Mouse (Mus musculus): ENCODE measurements around the gene Vipas39. TPM values are rescaled to one million over a fixed set of nuclear protein-coding genes. Genes with fewer than 3 reads are reported as not detected.
"Not testable (repeated sequence)": the region's sequence is repeated elsewhere in the genome, so short reads cannot be mapped to it uniquely, and the experiment has no call there.

The Vipas39 gene
- total RNA-seq, 2 experiments from 2014 or later: 60.9 to 61.7 TPM

DNA sequence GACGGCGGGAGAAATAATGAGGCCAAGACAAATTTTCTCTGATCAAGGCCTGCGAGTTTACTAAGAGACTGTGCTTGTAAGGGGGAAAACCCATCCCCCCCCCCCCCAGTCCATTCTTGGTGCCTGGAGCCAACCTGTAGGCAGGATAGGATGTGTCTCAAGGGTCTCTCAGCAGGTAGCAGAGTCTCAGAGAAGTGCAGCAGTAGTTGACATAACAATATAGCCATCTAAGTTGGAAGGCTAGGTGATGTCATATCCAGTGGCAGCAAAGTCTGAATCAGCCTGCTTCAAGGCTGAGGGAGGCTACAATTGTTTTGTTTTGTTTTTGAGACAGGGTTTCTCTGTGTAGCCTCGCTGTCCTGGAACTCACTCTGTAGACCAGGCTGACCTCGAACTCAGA lies 60.3 kb downstream of the Vipas39 start:
- DNase-seq (ENCODE audit: extremely low spot score in 1 of 2, low spot score in 2 of 2); intact Hi-C loops (cut with DNase I): not testable (repeated sequence)

DNA sequence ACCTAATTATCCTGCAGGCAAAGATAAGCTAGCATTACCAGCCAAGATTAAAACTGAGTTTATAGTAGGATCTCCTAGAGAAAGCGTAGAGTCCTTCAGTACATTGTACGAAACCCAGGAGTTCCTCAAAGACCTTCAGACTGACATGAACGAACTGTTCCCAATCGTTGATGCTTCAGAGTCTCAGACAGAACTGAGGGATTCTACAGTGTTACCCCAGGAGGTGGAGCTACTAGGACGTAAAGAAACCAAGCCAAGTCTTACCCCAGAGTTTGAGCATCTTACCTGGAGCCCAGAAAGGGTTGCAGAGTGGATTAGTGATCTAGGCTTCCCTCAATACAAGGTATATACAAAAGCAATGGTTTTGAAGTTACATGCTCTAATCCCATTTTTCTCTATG lies 64.4 kb downstream of the Vipas39 start:
- no peak for DNase-seq (ENCODE audit: extremely low spot score in 1 of 2, low spot score in 2 of 2)

DNA sequence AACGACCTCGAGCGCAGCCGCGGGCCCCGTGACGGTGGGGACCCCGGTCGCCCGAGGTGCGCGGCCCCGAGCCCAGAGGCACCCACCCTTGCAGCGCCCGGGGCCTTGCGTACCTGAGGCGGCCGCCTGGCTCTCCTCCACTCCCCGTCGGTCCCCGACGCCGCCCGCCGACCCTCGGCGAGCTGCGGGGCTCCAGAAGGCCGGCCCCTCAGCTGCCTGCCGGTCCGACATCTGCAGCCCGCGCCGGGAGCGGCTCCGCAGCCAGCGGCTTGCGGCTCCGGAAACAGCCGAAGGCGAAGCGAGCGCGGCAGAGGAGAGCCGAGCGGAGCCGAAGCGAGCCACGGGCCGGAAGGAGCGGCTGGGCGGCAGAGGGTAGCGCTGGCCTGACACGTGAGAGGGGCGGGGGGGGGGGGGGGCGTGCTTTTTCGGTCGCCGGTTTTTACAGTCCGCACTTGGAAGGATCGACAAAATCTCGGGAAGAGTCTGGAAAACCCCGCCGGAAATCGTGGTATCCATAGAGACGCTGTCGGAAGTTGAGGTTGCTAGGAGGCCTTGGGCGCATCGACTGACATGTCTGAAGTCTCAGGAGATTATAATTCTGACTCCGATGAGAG lies 66.0 kb downstream of the Vipas39 start, which contains the start of gene Tmed8:
TSS of gene Tmed8 (minus strand) at position 482 of the 614 bp plus-strand sequence.
- DNase-seq (ENCODE audit: extremely low spot score in 1 of 2, low spot score in 2 of 2): peak; percentile 81 to 91
- intact Hi-C loops (cut with DNase I): no loop called here

More for the DNA sequence above, 64.4 kb downstream of the Vipas39 start:
- intact Hi-C loops (cut with DNase I): no loop called here

DNA sequence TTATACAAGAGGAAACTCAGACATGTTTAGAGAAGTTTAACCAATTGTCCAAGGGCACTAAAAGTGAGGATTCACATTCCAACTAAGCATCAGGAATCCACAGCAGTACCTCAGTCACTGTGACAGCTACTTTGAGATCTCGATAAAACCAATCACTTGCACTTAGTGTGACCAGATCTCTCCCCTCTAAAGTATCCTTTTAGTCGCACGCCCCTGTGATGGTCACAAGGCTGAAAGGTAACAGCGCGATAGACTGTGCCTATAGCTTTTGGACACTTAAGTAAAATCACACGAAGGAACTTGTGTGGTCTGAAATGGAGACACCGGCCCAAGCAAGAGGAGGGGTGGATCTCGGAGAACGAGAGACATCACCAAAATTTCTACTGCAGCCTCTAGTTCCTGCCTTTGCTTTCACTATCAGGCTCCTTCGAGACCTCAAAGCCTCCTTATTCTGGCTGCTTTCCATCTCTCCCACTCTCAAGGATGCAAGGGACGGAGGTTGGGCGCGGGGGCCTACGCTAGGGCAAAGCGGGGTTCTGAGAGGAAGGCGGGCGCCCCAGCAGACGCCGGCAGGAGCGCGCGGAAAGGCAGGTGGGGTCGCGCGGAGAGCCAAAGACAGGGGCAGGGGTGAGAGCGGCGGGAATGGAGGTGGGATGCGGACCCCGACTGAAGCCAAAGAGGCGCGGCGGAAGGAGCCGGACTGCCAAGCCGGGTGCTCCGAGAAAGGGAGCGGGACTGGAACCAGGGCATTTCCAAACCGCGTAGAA lies 66.7 kb downstream of the Vipas39 start, which contains the start of gene Samd15:
TSS of gene Samd15 (plus strand) at position 518 of the 767 bp plus-strand sequence.
- peak; percentile 13 to 70 for DNase-seq (ENCODE audit: extremely low spot score in 1 of 2, low spot score in 2 of 2)
- intact Hi-C loops (cut with DNase I): no loop called here

DNA sequence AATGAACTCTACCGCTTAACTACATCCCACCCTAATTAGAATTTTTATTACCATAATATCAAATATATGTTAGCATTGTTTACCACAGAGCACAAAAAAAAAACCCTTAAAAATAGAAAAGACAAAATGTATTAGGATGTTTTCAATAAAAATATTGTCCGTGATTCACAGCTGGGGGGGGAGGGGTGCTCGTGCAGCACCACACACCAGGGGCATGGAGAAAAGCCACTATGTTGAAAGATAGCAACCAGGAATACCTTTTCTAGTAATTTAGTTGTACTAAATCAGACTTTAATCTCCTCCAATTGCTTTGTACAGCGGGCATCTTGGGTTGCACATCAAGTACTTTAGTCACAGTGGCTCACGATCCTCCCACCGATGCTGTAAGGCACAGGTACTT lies 67.3 kb downstream of the Vipas39 start:
- DNase-seq (ENCODE audit: extremely low spot score in 1 of 2, low spot score in 2 of 2): no peak
- intact Hi-C loops (cut with DNase I): no loop called here

DNA sequence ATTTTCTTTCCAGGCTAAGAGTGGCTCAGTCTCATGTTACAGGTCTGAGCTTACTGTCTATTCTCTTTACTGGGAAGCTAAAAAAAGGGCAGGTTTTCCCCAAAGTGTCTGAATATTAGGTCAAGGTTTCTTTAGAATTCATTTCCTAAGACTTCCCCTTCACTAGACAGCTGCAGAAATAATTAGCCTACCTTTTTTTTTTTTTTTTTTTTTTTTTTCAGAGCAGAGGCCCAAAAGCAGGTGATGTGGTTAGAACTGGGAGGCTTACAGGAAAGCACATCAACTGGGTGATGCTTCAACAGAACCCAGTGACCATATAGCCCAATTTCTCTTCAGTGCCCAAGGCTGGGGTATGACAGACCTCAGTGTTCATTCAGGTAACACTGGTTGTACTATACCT lies 69.7 kb downstream of the Vipas39 start:
- no peak for DNase-seq (ENCODE audit: extremely low spot score in 1 of 2, low spot score in 2 of 2)
- intact Hi-C loops (cut with DNase I): no loop called here

DNA sequence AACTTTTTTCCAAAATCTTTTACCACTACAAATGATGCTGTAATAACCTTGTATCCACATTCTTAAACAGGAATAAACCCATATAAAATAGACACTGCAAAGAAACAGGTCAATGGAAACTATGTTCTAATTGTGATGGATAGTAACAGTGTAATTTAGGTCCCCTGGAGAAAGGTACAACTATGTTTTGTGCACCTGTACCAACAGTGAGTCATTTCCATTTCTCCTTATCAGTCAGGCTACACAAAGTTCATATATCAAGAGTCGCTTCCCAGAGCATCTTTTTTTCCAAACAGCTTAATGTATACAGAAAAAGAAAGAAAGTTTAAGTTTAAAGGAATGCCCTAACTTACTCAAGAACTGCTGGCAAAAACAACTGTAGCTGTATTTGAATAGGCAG lies 71.0 kb downstream of the Vipas39 start:
- intact Hi-C loops (cut with DNase I): no loop called here
- no peak for DNase-seq (ENCODE audit: extremely low spot score in 1 of 2, low spot score in 2 of 2)

DNA sequence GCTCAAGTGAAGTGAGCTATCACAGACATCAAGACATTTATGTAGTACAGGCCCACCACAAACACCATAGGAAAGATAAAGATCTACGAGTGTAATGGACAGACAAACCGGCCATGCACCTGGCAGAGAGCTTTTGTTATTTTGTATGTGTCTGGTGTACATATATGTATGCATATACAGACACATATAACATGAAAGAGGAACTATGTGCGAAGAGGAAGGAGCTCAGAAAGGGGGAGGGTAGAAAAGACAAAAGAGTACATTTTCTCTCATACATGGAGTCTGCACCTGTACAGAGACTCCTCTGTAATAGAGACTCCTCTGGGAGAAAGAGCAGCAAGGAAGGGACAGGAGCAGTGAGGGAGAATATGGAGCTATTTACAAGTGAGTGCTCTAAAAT lies 73.0 kb downstream of the Vipas39 start:
- intact Hi-C loops (cut with DNase I): no loop called here
- DNase-seq (ENCODE audit: extremely low spot score in 1 of 2, low spot score in 2 of 2): no peak

Small RNAs within 50 kb of the gene (microRNA-seq; reads per million reads assigned to microRNA genes)
- gene Gm47293: not detected

Other genes starting within 250 kb of the Vipas39 start
- gene Tmem63c, start 244.9 kb downstream of the Vipas39 start, total RNA-seq (2021): 10 to 100 TPM; 41.9 to 46.4 TPM
- gene Ngb, start 163.7 kb downstream of the Vipas39 start, total RNA-seq (2021): 1 to 10 TPM; 9.3 to 10.0 TPM
- 10 to 100 TPM; 57.8 to 62.2 TPM for gene Gstz1, start 119.1 kb downstream of the Vipas39 start, total RNA-seq (2021)
- gene Pomt2, start 118.3 kb downstream of the Vipas39 start, total RNA-seq (2021): 10 to 100 TPM; 21.0 to 22.8 TPM
- 1 to 10 TPM; 2.6 to 3.1 TPM for gene Samd15, start 66.5 kb downstream of the Vipas39 start, total RNA-seq (2021)
- 10 to 100 TPM; 27.5 to 29.9 TPM for gene Tmed8, start 65.8 kb downstream of the Vipas39 start, total RNA-seq (2021)
- gene Noxred1, start 27.5 kb downstream of the Vipas39 start, total RNA-seq (2021): under 1 TPM; 0.71 to 0.81 TPM
- gene Ahsa1, start 223 bp upstream of the Vipas39 start, total RNA-seq (2021): 100 to 1,000 TPM; 157 to 158 TPM
- gene Ism2, start 33.4 kb upstream of the Vipas39 start, total RNA-seq (2021): 1 to 10 TPM in 1 of 2 experiments, under 1 TPM in 1; 0.84 to 1.1 TPM
- 10 to 100 TPM; 61.4 to 64.8 TPM for gene Sptlc2, start 122.1 kb upstream of the Vipas39 start, total RNA-seq (2021)
- 10 to 100 TPM; 89.7 to 95.3 TPM for gene Slirp, start 177.6 kb upstream of the Vipas39 start, total RNA-seq (2021)
- 10 to 100 TPM; 19.3 to 19.6 TPM for gene Alkbh1, start 177.8 kb upstream of the Vipas39 start, total RNA-seq (2021)
- 10 to 100 TPM; 44.9 to 48.5 TPM for gene Snw1, start 206.0 kb upstream of the Vipas39 start, total RNA-seq (2021)
- gene Gm5788, start 228.5 kb upstream of the Vipas39 start, total RNA-seq (2021): not detected
- gene Gm8300, start 248.1 kb upstream of the Vipas39 start, total RNA-seq (2021): not detected

Measured in left cerebral cortex, postnatal 10 days (tissue).